ENCODE assay signal across 10 mouse cellular contexts in the genomic region with DNA sequence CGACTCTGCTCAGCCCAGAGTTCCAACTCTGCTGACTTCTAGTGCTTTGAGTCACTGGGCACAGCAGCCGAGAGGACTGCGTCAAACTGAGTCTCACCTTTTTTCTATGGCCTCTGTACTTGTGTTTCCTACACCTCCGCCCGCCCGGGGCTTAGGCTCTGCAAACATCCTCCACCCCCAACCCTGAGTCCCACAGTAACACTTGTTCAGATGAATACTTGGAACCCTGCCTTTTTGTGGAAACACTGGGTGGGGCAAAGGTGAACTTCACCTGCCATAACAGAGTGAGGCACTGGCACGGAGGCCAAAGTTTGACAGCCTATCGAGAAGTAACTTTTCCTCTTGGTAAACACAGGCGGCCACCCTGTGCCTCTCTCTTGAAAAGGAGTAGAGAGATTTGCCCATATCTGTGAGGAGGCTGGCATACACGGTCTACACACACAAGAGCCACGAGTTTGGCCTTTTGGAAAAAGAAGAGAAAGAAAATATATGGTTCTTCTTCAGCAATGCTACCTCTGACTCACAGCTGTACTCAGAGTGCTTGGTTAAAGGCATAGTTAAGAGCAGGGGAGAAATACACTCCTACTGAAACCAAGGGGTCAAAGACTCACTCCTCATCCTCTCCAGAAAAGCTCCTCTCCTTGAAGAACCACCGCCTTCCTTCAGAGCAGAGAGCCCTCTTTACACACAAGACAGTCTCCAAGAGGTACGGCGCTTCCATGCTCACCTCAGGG.
DNase-seq lines count a peak whose midpoint lies in the region; ATAC-seq and TF ChIP-seq lines count a peak whose summit lies in the region.
"Had no signal": no experiment of that assay in that cellular context is flagged by ENCODE, and none has a peak within 500 bp of the region (broad histone marks: within the 10 kb centered on the region; RNA-seq: fewer than 3 reads in every experiment).

No protein-coding gene starts in this region.

- 0 out of 2 replicates have a peak, but pooled peaks cover 2% of the 10 kb centered on the region for H3K27me3 ChIP-seq in heart, embryonic 14.5 days (ENCODE audit: control insufficient read depth, insufficient read depth, low read length)
- H3K27me3 ChIP-seq in limb, embryonic 12.5 days: no peaks in the 10 kb centered on the region
- H3K27me3 ChIP-seq in megakaryocyte, embryonic 14.5 days (replicated peaks): no peaks in the 10 kb centered on the region

- no peaks in the 10 kb centered on the region for H3K36me3 ChIP-seq in heart, embryonic 14.5 days (ENCODE audit: control insufficient read depth, insufficient read depth, low read length)
- peaks cover 7% of the 10 kb centered on the region; the same call in 1 of the 2 replicates for H3K36me3 ChIP-seq in ES-E14 (ENCODE audit: control insufficient read depth, insufficient read depth, low read length, poor library complexity, severe bottlenecking)
- no peaks in the 10 kb centered on the region for H3K36me3 ChIP-seq in limb, embryonic 12.5 days
- no peaks in the 10 kb centered on the region for H3K36me3 ChIP-seq in megakaryocyte, embryonic 14.5 days (replicated peaks; ENCODE audit: low read length)

- no peak overlapping the region for H3K9ac ChIP-seq in heart, embryonic 14.5 days (ENCODE audit: low read length)
- H3K9ac ChIP-seq in ES-E14 (ENCODE audit: insufficient read depth, low read depth, low read length, poor library complexity, severe bottlenecking): 0 out of 2 replicates have a peak overlapping the region, but pooled peaks have one; percentile 2
- no peak overlapping the region for H3K9ac ChIP-seq in limb, embryonic 12.5 days (replicated peaks)

- peaks cover 7 to 8% of the 10 kb centered on the region in 2 experiments for H3K4me1 ChIP-seq in heart, embryonic 14.5 days (ENCODE audit: control insufficient read depth in 2 of 2, insufficient read depth in 2 of 2, low read length in 2 of 2)
- peaks cover 6 to 18% of the 10 kb centered on the region in 2 experiments; a peak in 3 of 4 replicates for H3K4me1 ChIP-seq in ES-E14 (ENCODE audit: control insufficient read depth in 2 of 2, insufficient read depth in 2 of 2, low read length in 2 of 2, poor library complexity in 1 of 2)
- H3K4me1 ChIP-seq in limb, embryonic 12.5 days (replicated peaks): peaks cover 20% of the 10 kb centered on the region
- peaks cover 14% of the 10 kb centered on the region for H3K4me1 ChIP-seq in megakaryocyte, embryonic 14.5 days

- ATAC-seq in heart, embryonic 14.5 days (ENCODE audit: insufficient number of reproducible peaks, insufficient read depth, low FRiP score, low read depth): no peak
- ATAC-seq in limb, embryonic 12.5 days (ENCODE audit: insufficient number of reproducible peaks, insufficient read depth, low FRiP score, low TSS enrichment, low read depth): no peak

- DNase-seq in heart, adult 8-10 months (ENCODE audit: low spot score): no peak
- DNase-seq in ES-E14 (ENCODE audit: low read depth, low spot score): no peak
- no peak for DNase-seq in right cerebral cortex, postnatal 14 days
- no peak for DNase-seq in left cerebral cortex, postnatal 36 days (ENCODE audit: low spot score in 2 of 2)
- DNase-seq in spleen, adult 12 weeks (ENCODE audit: low spot score): no peak
- DNase-seq: adrenal gland, postnatal 10 days; gastrocnemius, postnatal 10 days had no signal

- no peak overlapping the region for H3K4me3 ChIP-seq in heart, embryonic 14.5 days (ENCODE audit: control insufficient read depth in 1 of 2, insufficient read depth in 1 of 2, low read depth in 1 of 2, low read length in 2 of 2)
- H3K4me3 ChIP-seq in ES-E14 (ENCODE audit: insufficient read depth in 1 of 2, low read depth in 1 of 2, low read length in 2 of 2, poor library complexity in 1 of 2, severe bottlenecking in 1 of 2): no peak overlapping the region
- no peak overlapping the region for H3K4me3 ChIP-seq in limb, embryonic 12.5 days (replicated peaks)
- peak overlapping the region; percentile 3 for H3K4me3 ChIP-seq in megakaryocyte, embryonic 14.5 days (replicated peaks)

- H3K9me3 ChIP-seq in heart, embryonic 14.5 days (ENCODE audit: control insufficient read depth, low read length): no peaks in the 10 kb centered on the region
- H3K9me3 ChIP-seq in ES-E14 (ENCODE audit: control insufficient read depth, insufficient read depth, low read depth, low read length): no peaks in the 10 kb centered on the region
- no peaks in the 10 kb centered on the region for H3K9me3 ChIP-seq in limb, embryonic 12.5 days
- H3K9me3 ChIP-seq in megakaryocyte, embryonic 14.5 days: no peaks in the 10 kb centered on the region

- in situ Hi-C loops in ES-E14 (cut with MboI; ENCODE audit: low sequenced_read_pairs in 2 of 2, unreplicated experiment in 2 of 2): no loop called here

- 86% methylated on average over 14 of the region's 14 CpGs for WGBS in heart, embryonic 14.5 days
- 86% methylated on average over 14 of the region's 14 CpGs for WGBS in limb, embryonic 12.5 days

- H3K27ac ChIP-seq in heart, embryonic 14.5 days (replicated peaks in 1 of 2; ENCODE audit: control insufficient read depth in 1 of 2, insufficient read depth in 1 of 2, low read depth in 2 of 2, low read length in 2 of 2): no peak overlapping the region
- no peak overlapping the region for H3K27ac ChIP-seq in ES-E14 (ENCODE audit: insufficient read depth, low read depth, low read length, poor library complexity, severe bottlenecking)
- no peak overlapping the region for H3K27ac ChIP-seq in limb, embryonic 12.5 days

- intact Hi-C loops in left cerebral cortex, postnatal 36 days (cut with DNase I): no loop called here

- H3K4me2 ChIP-seq in heart, embryonic 14.5 days (ENCODE audit: low read length): peak overlapping the region; percentile 36; the same call in 1 of the 2 replicates
- H3K4me2 ChIP-seq in limb, embryonic 12.5 days: peak overlapping the region; percentile 42; the same call in 1 of the 2 replicates

TF ChIP-seq in ES-E14, 5 proteins besides CTCF, POLR2A, EP300 and RAD21:
- no peak for TF ChIP-seq ZC3H11A (IDR thresholded peaks at IDR 0.05; ENCODE audit: borderline replicate concordance, low read depth, low read length)
- no peak for TF ChIP-seq MAFK (IDR thresholded peaks at IDR 0.05; ENCODE audit: insufficient read depth, low read depth, low read length)
- no peak for TF ChIP-seq ZNF384 (IDR thresholded peaks at IDR 0.05; ENCODE audit: low read depth, low read length)
- no peak for TF ChIP-seq CHD2 (IDR thresholded peaks at IDR 0.05; ENCODE audit: low read depth, low read length)
- no peak for TF ChIP-seq HCFC1 (IDR thresholded peaks at IDR 0.05; ENCODE audit: borderline replicate concordance, insufficient read depth, low read length)
